Comparison of ENCODE assay signal across 12 mouse cellular contexts in the genomic region with DNA sequence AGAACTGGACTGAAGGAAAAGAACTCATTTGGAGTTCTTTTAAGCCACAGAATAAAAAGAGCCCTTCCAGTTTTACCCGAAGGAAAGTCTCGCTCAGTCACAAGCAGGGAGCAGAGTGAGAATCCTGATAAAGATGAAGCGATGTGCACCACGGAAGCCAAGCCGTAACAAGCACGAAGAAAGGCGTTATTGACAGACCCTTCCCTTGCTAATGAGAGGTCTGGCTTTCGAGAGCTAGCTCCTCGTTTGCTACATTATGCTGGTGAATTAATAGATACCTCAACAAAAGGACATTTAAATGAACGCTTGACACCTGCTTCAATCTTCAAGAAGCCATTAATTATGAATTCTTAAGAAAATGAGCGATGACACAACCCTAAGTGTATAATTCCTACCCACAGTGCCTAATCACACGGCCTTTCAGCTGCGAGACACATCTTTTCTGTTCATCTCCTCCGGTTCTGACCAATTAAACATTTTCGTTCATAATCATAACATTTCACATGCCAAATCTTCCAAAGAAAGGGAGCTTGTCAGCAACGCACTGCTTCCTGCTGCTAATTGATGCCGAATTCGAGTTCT.
"Had no signal": no experiment of that assay in that cellular context is flagged by ENCODE, and none has a peak within 500 bp of the region (broad histone marks: within the 10 kb centered on the region; RNA-seq: fewer than 3 reads in every experiment).

No protein-coding gene starts in this region.

- H3K36me3 ChIP-seq: limb, embryonic 13.5 days; midbrain, embryonic 15.5 days; neural tube, embryonic 12.5 days had no signal

- DNase-seq: kidney, adult 18-20 months; kidney, postnatal 14 days; layer of hippocampus, postnatal 36 days; left cerebral cortex, postnatal 4 days; lung, adult 18-20 months; lung, postnatal 36 days; right cerebral cortex, postnatal 14 days; thymus, postnatal 4 days had no signal

- H3K9me3 ChIP-seq: limb, embryonic 13.5 days; midbrain, embryonic 15.5 days; neural tube, embryonic 12.5 days had no signal

- H3K27me3 ChIP-seq: limb, embryonic 13.5 days; midbrain, embryonic 15.5 days; neural tube, embryonic 12.5 days had no signal

- H3K4me2 ChIP-seq: limb, embryonic 13.5 days; midbrain, embryonic 15.5 days; neural tube, embryonic 12.5 days had no signal

- ATAC-seq: midbrain, embryonic 15.5 days had no signal

- H3K4me3 ChIP-seq: limb, embryonic 13.5 days; midbrain, embryonic 15.5 days; neural tube, embryonic 12.5 days had no signal

- H3K9ac ChIP-seq: limb, embryonic 13.5 days; liver, embryonic 14.5 days; midbrain, embryonic 15.5 days; neural tube, embryonic 12.5 days had no signal

- H3K27ac ChIP-seq: limb, embryonic 13.5 days; liver, embryonic 14.5 days; midbrain, embryonic 15.5 days; neural tube, embryonic 12.5 days had no signal
